Mouse (Mus musculus) heart, embryonic 15.5 days (tissue): ENCODE measurements at regions not wholly inside any gene's neighbourhood (a gene's known extent, or its start where the extent isn't known, plus 50 kb on each side); places are given as distances from the start of the nearest gene placed in this dataset.
A peak's percentile ranks its signal among the peaks of the same experiment; 100 is the strongest.

Experiments used
- ATAC-seq: fragments of 200-750 bp; cut with Nextera tagmentation; replicated peaks from 2 replicates; pipeline ENCODE4 v1.8.0; 2017; ENCODE audit warnings: low read depth, moderate TSS enrichment; ENCODE audit not compliant: insufficient number of reproducible peaks, insufficient read depth, low FRiP score
- H3K27ac ChIP-seq: fragments of 300-500 bp; sonication (generic); 2 replicates; pipeline ENCODE4 v1.5.1; 2015; ENCODE audit warnings: mild to moderate bottlenecking, inconsistent platforms
- H3K27me3 ChIP-seq: fragments of 300-500 bp; sonication (generic); 2 replicates; pipeline ENCODE4 v1.6.1; 2015; ENCODE audit warnings: inconsistent platforms
- H3K36me3 ChIP-seq: fragments of 300-500 bp; sonication (generic); 2 replicates; pipeline ENCODE4 v1.6.1; 2015; ENCODE audit warnings: mild to moderate bottlenecking, inconsistent platforms
- H3K4me1 ChIP-seq: fragments of 300-500 bp; sonication (generic); replicated peaks from 2 replicates; pipeline ENCODE4 v1.6.1; 2015; ENCODE audit warnings: inconsistent platforms
- H3K4me2 ChIP-seq: fragments of 300-500 bp; sonication (generic); 2 replicates; pipeline ENCODE4 v1.6.1; 2015; ENCODE audit warnings: inconsistent platforms, mild to moderate bottlenecking, moderate library complexity
- H3K4me3 ChIP-seq: fragments of 300-500 bp; sonication (generic); 2 replicates; pipeline ENCODE4 v1.5.1; 2015; ENCODE audit warnings: mild to moderate bottlenecking, inconsistent platforms
- H3K9ac ChIP-seq: fragments of 300-500 bp; sonication (generic); 2 replicates; pipeline ENCODE4 v1.6.1; 2015; ENCODE audit warnings: mild to moderate bottlenecking, inconsistent platforms
- H3K9me3 ChIP-seq: fragments of 300-500 bp; sonication (generic); replicated peaks from 2 replicates; pipeline ENCODE4 v1.6.1; 2016; ENCODE audit warnings: inconsistent platforms
- WGBS: fragments of 180-500 bp; shearing (Covaris S2); methylation state at CpG from one replicate; pipeline ENCODE4 v1.1.7; 2015; ENCODE audit warnings: mixed read lengths; 5-methylcytosine and 5-hydroxymethylcytosine counted together

- 20% methylated on average over 2 of the region's 2 CpGs for WGBS
- H3K9ac ChIP-seq, result no peak overlapping the region
- no peak for ATAC-seq
- no peaks in the 10 kb centered on the region for H3K36me3 ChIP-seq
- no peaks in the 10 kb centered on the region for H3K27me3 ChIP-seq
- no peaks in the 10 kb centered on the region for H3K4me1 ChIP-seq
- H3K9me3 ChIP-seq, result no peaks in the 10 kb centered on the region
- no peak overlapping the region for H3K4me2 ChIP-seq
- H3K4me3 ChIP-seq, result no peak overlapping the region
- H3K27ac ChIP-seq, result no peak overlapping the region
These were observed 62.8 kb upstream of the Las1l start for GRCm38 (mm10) chrX:96019556-96019955.

- no peak overlapping the region for H3K4me2 ChIP-seq
- no peak overlapping the region for H3K4me3 ChIP-seq
- no peaks in the 10 kb centered on the region for H3K36me3 ChIP-seq
- ATAC-seq, result no peak
- no peaks in the 10 kb centered on the region for H3K9me3 ChIP-seq
- no peak overlapping the region for H3K9ac ChIP-seq
- H3K27me3 ChIP-seq, result no peaks in the 10 kb centered on the region
- no peak overlapping the region for H3K27ac ChIP-seq
- no peaks in the 10 kb centered on the region for H3K4me1 ChIP-seq
- WGBS, result 53% methylated on average over 3 of the region's 3 CpGs
These were observed 63.6 kb upstream of the Las1l start for GRCm38 (mm10) chrX:96020407-96020806.

GRCm38 (mm10) chrX:96025374-96025773 is 68.6 kb upstream of the Las1l start:
- peak; percentile 81 for ATAC-seq
- WGBS, result 59% methylated on average over 3 of the region's 3 CpGs

GRCm38 (mm10) chrX:96025876-96026275 is 69.1 kb upstream of the Las1l start:
- Histone ChIP-seq H3K27ac (peak overlapping the region; percentile 78), H3K9me3 (no peaks in the 10 kb centered on the region), H3K4me2 (no peak overlapping the region), H3K9ac (no peak overlapping the region), H3K27me3 (no peaks in the 10 kb centered on the region), H3K4me3 (no peak overlapping the region), H3K4me1 (no peaks in the 10 kb centered on the region), H3K36me3 (no peaks in the 10 kb centered on the region)
- 51% methylated on average over 5 of the region's 5 CpGs for WGBS
- ATAC-seq, result peak; percentile 87

More at GRCm38 (mm10) chrX:96025374-96025773, 68.6 kb upstream of the Las1l start:
- Histone ChIP-seq H3K36me3 (no peaks in the 10 kb centered on the region), H3K27ac (peak overlapping the region; percentile 78), H3K9me3 (no peaks in the 10 kb centered on the region), H3K27me3 (no peaks in the 10 kb centered on the region), H3K4me3 (no peak overlapping the region), H3K4me1 (no peaks in the 10 kb centered on the region), H3K9ac (no peak overlapping the region), H3K4me2 (no peak overlapping the region)

GRCm38 (mm10) chrX:96031591-96031990 is 64.3 kb upstream of the Msn start:
- H3K4me2 ChIP-seq, result no peak overlapping the region
- no peak for ATAC-seq
- H3K9ac ChIP-seq, result no peak overlapping the region
- no peaks in the 10 kb centered on the region for H3K4me1 ChIP-seq
- WGBS, result 61% methylated on average over 5 of the region's 5 CpGs
- no peak overlapping the region for H3K27ac ChIP-seq
- no peaks in the 10 kb centered on the region for H3K27me3 ChIP-seq
- no peak overlapping the region for H3K4me3 ChIP-seq
- H3K36me3 ChIP-seq, result no peaks in the 10 kb centered on the region
- H3K9me3 ChIP-seq, result no peaks in the 10 kb centered on the region

GRCm38 (mm10) chrX:96035307-96035706 is 60.5 kb upstream of the Msn start:
- ATAC-seq, result no peak
- no peak overlapping the region for H3K4me2 ChIP-seq
- H3K36me3 ChIP-seq, result no peaks in the 10 kb centered on the region
- no peak overlapping the region for H3K27ac ChIP-seq
- H3K9ac ChIP-seq, result no peak overlapping the region
- H3K4me1 ChIP-seq, result no peaks in the 10 kb centered on the region
- H3K27me3 ChIP-seq, result no peaks in the 10 kb centered on the region
- no peaks in the 10 kb centered on the region for H3K9me3 ChIP-seq
- H3K4me3 ChIP-seq, result no peak overlapping the region

GRCm38 (mm10) chrX:96042193-96042592 is 53.6 kb upstream of the Msn start:
- no peak overlapping the region for H3K27ac ChIP-seq
- H3K9ac ChIP-seq, result no peak overlapping the region
- no peaks in the 10 kb centered on the region for H3K27me3 ChIP-seq
- no peak overlapping the region for H3K4me3 ChIP-seq
- no peaks in the 10 kb centered on the region for H3K4me1 ChIP-seq
- H3K4me2 ChIP-seq, result no peak overlapping the region
- H3K9me3 ChIP-seq, result no peaks in the 10 kb centered on the region
- no peaks in the 10 kb centered on the region for H3K36me3 ChIP-seq
- no peak for ATAC-seq
- 66% methylated on average over 3 of the region's 3 CpGs for WGBS
